Mouse (Mus musculus) hindbrain, embryonic 11.5 days (tissue): ENCODE measurements around the gene Ahnak2. TPM values are rescaled to one million over a fixed set of nuclear protein-coding genes. Genes with fewer than 3 reads are reported as not detected.

Experiments used
- ATAC-seq: fragments of 200-750 bp; cut with Nextera tagmentation; 2 replicates; pipeline ENCODE4 v1.8.0; 2017; ENCODE audit warnings: mild to moderate bottlenecking, moderate TSS enrichment, moderate library complexity; ENCODE audit not compliant: low FRiP score
- DNase-seq: peaks from one replicate; pipeline ENCODE4 v3.0.0-alpha.2; 2015; ENCODE audit warnings: low spot score
- H3K27ac ChIP-seq: fragments of 300-500 bp; sonication (generic); 2 replicates; pipeline ENCODE4 v1.5.1; 2014; ENCODE audit warnings: mild to moderate bottlenecking, low read depth, low read length
- H3K27me3 ChIP-seq: fragments of 300-500 bp; sonication (generic); 2 replicates; pipeline ENCODE4 v1.6.1; 2014; ENCODE audit warnings: mild to moderate bottlenecking, low read length, moderate library complexity, mixed read lengths; ENCODE audit not compliant: control insufficient read depth, insufficient read depth
- H3K36me3 ChIP-seq: fragments of 300-500 bp; sonication (generic); 2 replicates; pipeline ENCODE4 v1.6.1; 2014; ENCODE audit warnings: mild to moderate bottlenecking, low read length, moderate library complexity, mixed read lengths; ENCODE audit not compliant: control insufficient read depth, insufficient read depth
- H3K4me1 ChIP-seq: fragments of 300-500 bp; sonication (generic); replicated peaks from 2 replicates; pipeline ENCODE4 v1.6.1; 2014; ENCODE audit warnings: low read length, mixed read lengths; ENCODE audit not compliant: control insufficient read depth, insufficient read depth
- H3K4me2 ChIP-seq: fragments of 300-500 bp; sonication (generic); replicated peaks from 2 replicates; pipeline ENCODE4 v1.6.1; 2014; ENCODE audit warnings: mild to moderate bottlenecking, low read depth, low read length
- H3K4me3 ChIP-seq: fragments of 300-500 bp; sonication (generic); 2 replicates; pipeline ENCODE4 v1.5.1; 2014; ENCODE audit warnings: low read depth, low read length
- H3K9ac ChIP-seq: fragments of 300-500 bp; sonication (generic); 2 replicates; pipeline ENCODE4 v1.6.1; 2014; ENCODE audit warnings: low read depth, low read length
- H3K9me3 ChIP-seq: fragments of 300-500 bp; sonication (generic); 2 replicates; pipeline ENCODE4 v1.6.1; 2016; ENCODE audit warnings: low read length; ENCODE audit not compliant: control insufficient read depth
- WGBS: fragments of 180-500 bp; shearing (Covaris S2); extraction: QIAGEN DNeasy Blood & Tissue Kit; methylation state at CpG from one replicate; pipeline ENCODE4 v1.1.7; 2014; 5-methylcytosine and 5-hydroxymethylcytosine counted together
- polyA plus RNA-seq: library from polyadenylated mRNA; unstranded; fragments of >200 nt; fragmentation: Nextera tagmentation; extraction: Ambion mirVana; gene quantifications from 2 replicates; pipeline ENCODE4 v1.2.1, GENCODE M21; 2014

Ahnak2 gene
- polyA plus RNA-seq, 1 experiment from 2014 or later: 0.29 TPM

GRCm38 (mm10) chr12:112814682-112815470 is 12.4 kb upstream of the Ahnak2 start:
- Histone ChIP-seq H3K9ac (no peak overlapping the region), H3K9me3 (no peaks in the 10 kb centered on the region), H3K4me1 (no peaks in the 10 kb centered on the region), H3K27me3 (no peaks in the 10 kb centered on the region), H3K4me3 (no peak overlapping the region), H3K36me3 (peaks cover 8% of the 10 kb centered on the region), H3K4me2 (no peak overlapping the region), H3K27ac (no peak overlapping the region)
- WGBS: 84% methylated on average over 14 of the region's 14 CpGs
- DNase-seq: no peak
- ATAC-seq: no peak

GRCm38 (mm10) chr12:112813370-112813769 is 10.9 kb upstream of the Ahnak2 start:
- DNase-seq (no peak), ATAC-seq (no peak)
- 0 out of 2 replicates have a peak, but pooled peaks cover 2% of the 10 kb centered on the region for H3K36me3 ChIP-seq
- no peak overlapping the region for H3K9ac ChIP-seq
- no peak overlapping the region for H3K4me3 ChIP-seq
- no peaks in the 10 kb centered on the region for H3K9me3 ChIP-seq
- H3K27ac ChIP-seq: no peak overlapping the region
- WGBS: 94% methylated on average over 7 of the region's 7 CpGs
- no peak overlapping the region for H3K4me2 ChIP-seq
- peaks cover 5% of the 10 kb centered on the region for H3K4me1 ChIP-seq
- H3K27me3 ChIP-seq: no peaks in the 10 kb centered on the region

- DNase-seq (no peak), ATAC-seq (no peak)
- H3K4me2 ChIP-seq: no peak overlapping the region; the same call in 1 of the 2 replicates
- H3K36me3 ChIP-seq: no peaks in the 10 kb centered on the region
- no peaks in the 10 kb centered on the region for H3K9me3 ChIP-seq
- peaks cover 5% of the 10 kb centered on the region for H3K4me1 ChIP-seq
- WGBS: 64% methylated on average over 19 of the region's 19 CpGs
- H3K4me3 ChIP-seq: no peak overlapping the region
- no peaks in the 10 kb centered on the region for H3K27me3 ChIP-seq
- peak overlapping the region; percentile 65; the same call in 1 of the 2 replicates for H3K9ac ChIP-seq
- no peak overlapping the region for H3K27ac ChIP-seq
These were observed 7.8 kb upstream of the Ahnak2 start for GRCm38 (mm10) chr12:112810092-112810885.

GRCm38 (mm10) chr12:112809641-112810040 is 7.2 kb upstream of the Ahnak2 start:
- H3K4me2 ChIP-seq: peak overlapping the region; percentile 93
- H3K36me3 ChIP-seq: no peaks in the 10 kb centered on the region
- 29% methylated on average over 8 of the region's 8 CpGs for WGBS
- no peak overlapping the region for H3K27ac ChIP-seq
- ATAC-seq (no peak), DNase-seq (no peak)
- peaks cover 5% of the 10 kb centered on the region for H3K4me1 ChIP-seq
- H3K9ac ChIP-seq: peak overlapping the region; percentile 65
- no peaks in the 10 kb centered on the region for H3K9me3 ChIP-seq
- H3K4me3 ChIP-seq: peak overlapping the region; percentile 66
- no peaks in the 10 kb centered on the region for H3K27me3 ChIP-seq

GRCm38 (mm10) chr12:112808587-112809364 is 6.3 kb upstream of the Ahnak2 start, which contains the start of gene Clba1:
Gene Clba1 (plus strand): TSS chr12:112808937.
- Histone ChIP-seq H3K4me3 (peak within 1 kb of the TSS; percentile 66), H3K36me3 (no peaks in the 10 kb centered on the region), H3K27me3 (no peaks in the 10 kb centered on the region), H3K27ac (peak within 1 kb of the TSS; percentile 27; the same call in 1 of the 2 replicates), H3K4me1 (peaks cover 5% of the 10 kb centered on the region), H3K9me3 (no peaks in the 10 kb centered on the region), H3K4me2 (peak within 1 kb of the TSS; percentile 93), H3K9ac (peak within 1 kb of the TSS; percentile 65)
- peak; percentile 96 for DNase-seq
- WGBS: under 1% methylated on average over 64 of the region's 64 CpGs
- ATAC-seq: peak; percentile 94

GRCm38 (mm10) chr12:112808212-112808586 is 5.7 kb upstream of the Ahnak2 start:
- Histone ChIP-seq H3K9me3 (no peaks in the 10 kb centered on the region), H3K36me3 (no peaks in the 10 kb centered on the region), H3K9ac (peak overlapping the region; percentile 65), H3K4me3 (peak overlapping the region; percentile 66), H3K27ac (peak overlapping the region; percentile 27; the same call in 1 of the 2 replicates), H3K27me3 (no peaks in the 10 kb centered on the region), H3K4me1 (peaks cover 5% of the 10 kb centered on the region), H3K4me2 (peak overlapping the region; percentile 93)
- ATAC-seq (peak; percentile 61), DNase-seq (no peak)
- WGBS: 70% methylated on average over 5 of the region's 5 CpGs

GRCm38 (mm10) chr12:112807796-112808195 is 5.3 kb upstream of the Ahnak2 start:
- ATAC-seq (no peak), DNase-seq (no peak)
- H3K9me3 ChIP-seq: no peaks in the 10 kb centered on the region
- no peak overlapping the region; the same call in 1 of the 2 replicates for H3K4me2 ChIP-seq
- H3K36me3 ChIP-seq: no peaks in the 10 kb centered on the region
- H3K27ac ChIP-seq: no peak overlapping the region
- H3K9ac ChIP-seq: no peak overlapping the region
- WGBS: 84% methylated on average over 4 of the region's 4 CpGs
- no peaks in the 10 kb centered on the region for H3K27me3 ChIP-seq
- no peak overlapping the region for H3K4me3 ChIP-seq
- H3K4me1 ChIP-seq: peaks cover 5% of the 10 kb centered on the region

- Histone ChIP-seq H3K4me1 (peaks cover 9% of the 10 kb centered on the region), H3K27me3 (peaks cover 12% of the 10 kb centered on the region)
- ATAC-seq: no peak
These were observed 3.6 kb upstream of the Ahnak2 start for GRCm38 (mm10) chr12:112806044-112806443.

More at GRCm38 (mm10) chr12:112806044-112806443, 3.6 kb upstream of the Ahnak2 start:
- no peaks in the 10 kb centered on the region for H3K36me3 ChIP-seq
- no peak for DNase-seq
- H3K4me3 ChIP-seq: no peak overlapping the region
- no peak overlapping the region for H3K4me2 ChIP-seq
- H3K27ac ChIP-seq: no peak overlapping the region
- H3K9ac ChIP-seq: no peak overlapping the region
- H3K9me3 ChIP-seq: no peaks in the 10 kb centered on the region
- 80% methylated on average over 6 of the region's 6 CpGs for WGBS
